Mouse (Mus musculus) CD4-positive, CD25-positive, alpha-beta regulatory T cell, adult 2 months (primary cell): ENCODE data around the gene Cryl1.

Experiments used
- DNase-seq: peaks from one replicate; pipeline ENCODE4 v3.0.0-alpha.2; 2012; ENCODE audit warnings: low read depth, low spot score

Gene Cryl1

DNA sequence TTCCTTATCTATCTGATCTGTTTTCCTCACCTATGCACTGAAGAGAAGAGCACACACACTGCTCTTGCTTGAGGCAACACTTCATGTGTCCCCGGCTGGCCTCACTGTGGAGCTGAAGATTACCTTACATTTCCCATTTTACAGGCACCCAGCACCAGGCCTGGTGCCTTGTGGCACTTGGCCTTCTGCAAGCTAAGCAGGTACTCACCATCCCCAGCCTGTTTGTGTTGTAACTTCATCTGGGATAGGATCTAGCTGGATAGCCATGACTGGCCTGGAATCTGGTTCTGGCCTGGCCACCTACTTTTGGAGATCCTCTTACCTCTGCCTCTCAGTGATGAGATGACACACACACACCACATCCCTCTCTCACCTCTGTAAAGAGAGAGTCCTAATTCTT lies 79.5 kb downstream of the Cryl1 start:
- DNase-seq: no peak

DNA sequence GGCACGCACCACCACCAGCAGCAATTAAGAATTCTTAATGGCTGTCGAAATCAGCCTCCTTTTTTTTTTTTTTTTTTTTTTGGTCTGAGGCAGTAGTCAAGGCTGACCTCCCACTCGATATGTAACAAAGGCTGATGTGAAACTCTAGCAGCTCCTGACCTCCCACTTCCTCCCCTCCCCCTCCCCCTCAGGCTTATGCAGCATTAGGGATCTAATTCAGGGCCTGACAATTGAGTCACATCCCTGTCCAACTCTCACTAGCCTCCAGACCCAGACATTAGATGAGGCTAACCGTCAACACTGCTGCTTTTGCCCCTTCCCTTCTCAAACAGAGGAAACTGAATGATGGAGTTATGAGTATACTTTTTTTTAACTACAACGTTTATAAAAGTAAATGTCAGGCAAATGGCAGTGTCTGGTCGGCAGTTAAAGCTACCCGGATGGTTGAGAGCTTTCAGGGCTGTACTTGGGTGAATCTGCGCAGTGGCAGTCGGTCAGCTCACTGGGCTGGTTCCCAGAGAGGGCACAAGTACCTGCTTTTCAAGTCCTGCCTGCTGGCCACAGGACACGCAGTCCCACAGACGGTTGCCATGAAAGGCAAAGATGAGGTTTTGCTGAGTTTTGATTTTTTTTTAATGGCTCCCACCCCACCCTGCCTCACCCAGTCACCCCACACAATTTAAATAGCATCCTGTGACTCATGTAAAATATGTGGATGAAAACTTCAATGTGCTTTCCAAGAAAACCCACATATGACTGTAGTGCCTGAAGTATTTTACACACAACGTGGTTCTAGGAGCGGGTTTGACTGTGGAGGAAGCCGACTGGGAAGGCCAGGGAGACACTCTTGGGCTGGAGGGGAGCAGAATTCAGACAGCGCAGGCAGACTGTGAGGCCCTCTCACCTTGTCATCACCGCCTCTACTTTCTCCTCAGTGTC lies 81.4 kb downstream of the Cryl1 start:
- no peak for DNase-seq

DNA sequence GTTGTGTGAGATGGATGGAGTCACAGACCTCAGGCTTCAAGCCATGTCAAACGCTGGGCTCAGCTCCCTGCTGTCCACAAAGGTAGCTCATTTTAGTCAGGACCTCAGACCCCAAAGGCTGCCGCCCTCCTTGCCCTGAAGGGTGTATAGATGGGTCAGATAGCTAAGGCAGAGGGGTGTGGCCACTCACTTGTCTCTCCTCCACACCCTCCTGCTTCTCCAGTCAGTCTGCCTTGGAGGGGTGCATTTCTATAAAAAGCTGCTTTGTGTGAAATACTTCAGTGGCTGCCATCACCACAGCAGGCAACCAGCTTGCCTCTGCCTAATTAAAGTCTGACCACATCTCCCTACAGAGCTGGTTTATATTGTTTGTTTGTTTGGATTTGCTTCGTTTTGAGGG lies 82.4 kb downstream of the Cryl1 start:
- DNase-seq: no peak

DNA sequence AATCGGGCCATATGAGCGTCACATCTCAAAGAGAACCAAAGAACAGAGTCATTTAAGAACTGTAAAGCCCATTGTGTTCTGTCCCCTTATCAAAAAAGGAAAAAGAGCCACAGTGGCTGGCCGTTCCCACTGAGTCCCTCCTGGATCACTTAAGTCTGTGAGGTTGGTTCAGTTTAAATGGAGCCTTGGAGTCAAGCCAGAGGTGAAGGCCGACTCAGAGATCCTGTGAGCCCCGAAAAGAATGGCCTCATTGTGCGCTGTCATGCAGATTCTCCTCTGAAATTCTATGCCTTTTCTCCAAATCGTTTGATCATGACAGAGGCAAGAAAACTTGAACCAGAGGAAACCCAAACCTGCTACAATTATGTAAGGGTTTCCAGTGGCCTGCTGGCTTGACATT lies 82.8 kb downstream of the Cryl1 start:
- DNase-seq: no peak

GRCm38 (mm10) chr14:57301600-57302230 lies 96.6 kb downstream of the Cryl1 start:
- DNase-seq: no peak

DNA sequence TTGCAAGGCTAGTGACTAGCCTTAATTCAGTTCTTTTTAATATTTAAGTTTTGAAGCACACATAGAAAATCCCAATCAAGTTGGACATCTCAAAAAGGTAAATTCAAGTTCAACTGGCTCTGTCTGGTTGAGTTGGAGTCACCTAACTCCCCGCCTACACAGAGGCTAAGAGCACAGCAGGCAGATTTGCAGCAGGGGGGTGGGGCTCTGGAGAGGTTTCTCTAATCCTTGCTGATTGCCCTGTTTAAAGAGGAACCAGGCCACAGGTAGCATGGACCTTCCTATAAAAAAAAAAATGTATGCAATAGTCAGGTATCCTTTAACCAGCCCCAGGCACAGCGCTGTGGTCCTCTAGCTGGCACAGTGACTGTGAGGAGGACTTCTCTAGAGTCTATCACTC lies 97.8 kb downstream of the Cryl1 start:
- DNase-seq: no peak

- no peak for DNase-seq
These were observed 100.7 kb downstream of the Cryl1 start for GRCm38 (mm10) chr14:57297672-57298071.

DNA sequence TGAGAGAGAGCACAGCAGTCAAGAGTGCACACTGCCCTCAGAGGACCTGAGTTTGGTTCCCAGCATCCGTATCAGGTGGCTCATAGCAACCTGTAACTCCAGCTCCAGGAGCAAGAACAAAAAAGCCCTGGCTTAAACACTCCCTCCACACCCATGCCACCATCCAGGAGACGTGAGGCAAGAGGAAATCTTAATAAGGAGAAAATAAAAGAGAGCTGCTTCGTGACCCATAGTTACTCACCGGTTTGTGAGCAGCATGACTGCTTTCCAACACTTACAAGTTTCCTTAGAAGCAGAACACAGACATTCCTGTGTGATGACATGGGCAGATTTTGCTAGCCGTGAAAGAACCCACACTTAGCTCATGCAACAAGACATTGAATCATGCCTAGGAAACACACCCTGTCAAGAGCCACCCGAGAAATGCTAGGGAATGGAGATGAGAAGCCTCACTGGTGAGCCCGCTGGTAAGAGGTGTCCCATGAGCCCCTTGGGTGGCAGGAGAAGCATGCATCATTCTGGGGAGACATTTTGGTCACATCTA lies 106.9 kb downstream of the Cryl1 start:
- no peak for DNase-seq

GRCm38 (mm10) chr14:57289105-57289504 lies 109.2 kb downstream of the Cryl1 start:
- no peak for DNase-seq

DNA sequence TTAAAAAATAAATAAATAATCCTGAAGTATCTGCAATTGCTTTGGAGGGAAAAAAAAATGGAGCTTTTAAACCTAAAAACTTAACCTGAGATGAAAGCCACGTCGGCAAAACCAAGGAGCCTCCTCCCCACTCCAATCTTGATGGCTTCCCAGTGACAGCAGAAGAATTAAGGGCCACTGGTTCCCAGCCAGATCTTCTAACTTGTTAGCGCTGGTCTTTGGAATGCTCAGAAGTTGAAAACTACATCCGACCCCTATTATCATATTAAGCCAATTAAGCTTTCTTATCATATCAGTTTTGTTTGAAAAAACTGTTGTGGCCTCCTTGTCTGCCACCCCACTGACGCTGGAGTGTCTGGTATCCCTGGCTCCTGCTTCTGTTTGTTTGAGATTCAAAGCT lies 114.5 kb downstream of the Cryl1 start:
- no peak for DNase-seq

- no peak for DNase-seq
These were observed 115.7 kb downstream of the Cryl1 start for GRCm38 (mm10) chr14:57282591-57282990.

DNA sequence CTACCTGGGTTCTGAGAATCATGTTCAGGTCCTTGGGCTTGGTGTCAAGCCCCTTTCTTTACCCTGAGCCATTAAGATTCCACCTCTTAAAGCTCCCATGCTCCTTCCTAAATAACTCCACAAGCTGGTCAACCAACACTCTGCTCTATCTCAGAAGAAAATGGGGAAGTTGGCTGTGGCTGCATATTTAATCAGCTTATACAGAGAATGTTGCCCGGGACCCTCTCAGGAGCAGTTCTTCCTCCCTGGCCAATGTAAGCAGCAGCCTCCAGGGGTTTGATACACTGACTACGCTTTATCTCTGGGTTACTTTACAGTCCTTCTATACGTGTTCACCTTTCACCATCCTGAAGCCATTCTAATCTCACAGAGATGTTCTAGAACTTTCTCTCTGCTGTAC lies 117.5 kb downstream of the Cryl1 start:
- DNase-seq: no peak

DNA sequence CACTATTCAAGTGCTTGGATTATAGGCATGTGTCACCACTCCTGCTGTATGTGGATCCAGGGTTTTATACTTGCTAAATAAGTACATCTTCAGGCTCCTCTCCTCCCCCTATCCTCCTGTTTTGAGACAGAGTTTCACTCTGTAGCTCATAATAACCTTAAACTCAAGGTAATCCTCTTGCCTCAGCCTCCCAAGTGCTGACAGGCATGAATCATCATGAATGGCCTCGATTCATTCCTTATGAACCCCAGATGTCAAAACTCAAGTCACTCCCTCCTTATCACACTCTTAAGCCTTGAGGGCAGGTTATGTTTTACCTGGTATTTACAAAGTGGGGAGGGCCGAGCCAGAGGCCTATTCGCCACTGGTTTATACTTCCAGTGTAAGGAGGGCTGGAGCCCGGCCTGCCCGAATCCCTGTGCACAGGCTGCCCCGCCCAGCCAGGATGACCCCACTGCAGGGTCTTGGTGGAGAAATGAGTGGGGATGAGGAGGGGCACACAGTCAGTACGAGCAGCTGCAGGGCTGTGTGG lies 121.8 kb downstream of the Cryl1 start:
- no peak for DNase-seq

DNA sequence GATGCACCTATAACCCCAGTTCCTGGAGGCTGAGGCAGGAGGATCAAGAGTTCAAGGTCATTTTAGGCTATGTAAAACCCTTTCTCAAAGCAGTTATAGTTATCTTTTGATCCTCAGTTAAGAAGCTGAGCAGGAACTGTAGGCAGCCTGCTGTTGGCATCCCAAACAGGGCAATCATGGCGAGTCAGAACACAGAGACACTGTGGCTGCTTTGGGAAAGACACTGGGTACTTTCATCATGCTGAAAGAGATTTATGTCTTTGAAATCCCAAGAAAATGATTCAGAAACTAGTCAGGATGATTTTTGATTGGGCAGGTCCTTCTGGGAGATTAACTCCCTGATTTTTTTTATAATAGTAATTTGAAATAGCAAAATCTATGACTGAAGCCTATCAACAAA lies 126.0 kb downstream of the Cryl1 start:
- DNase-seq: no peak

DNA sequence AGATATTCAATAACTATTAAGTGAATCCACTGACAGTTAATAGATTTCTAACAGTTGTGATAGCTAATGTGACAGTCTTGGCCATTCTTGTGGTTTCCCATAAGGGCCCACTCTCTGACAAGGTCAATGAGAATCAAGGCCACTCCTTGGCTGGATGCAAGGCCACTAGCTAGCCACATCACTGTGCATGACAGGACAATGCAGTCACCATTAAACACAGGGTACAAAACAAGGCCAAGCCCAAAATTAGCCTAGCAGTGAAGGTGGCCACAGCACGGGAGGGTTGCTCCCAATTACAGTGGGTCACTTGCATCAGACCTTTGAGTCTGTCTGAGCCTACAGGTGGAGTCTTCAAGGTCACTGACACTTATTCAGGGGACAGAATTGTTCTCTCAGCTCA lies 126.5 kb downstream of the Cryl1 start:
- DNase-seq: no peak

DNA sequence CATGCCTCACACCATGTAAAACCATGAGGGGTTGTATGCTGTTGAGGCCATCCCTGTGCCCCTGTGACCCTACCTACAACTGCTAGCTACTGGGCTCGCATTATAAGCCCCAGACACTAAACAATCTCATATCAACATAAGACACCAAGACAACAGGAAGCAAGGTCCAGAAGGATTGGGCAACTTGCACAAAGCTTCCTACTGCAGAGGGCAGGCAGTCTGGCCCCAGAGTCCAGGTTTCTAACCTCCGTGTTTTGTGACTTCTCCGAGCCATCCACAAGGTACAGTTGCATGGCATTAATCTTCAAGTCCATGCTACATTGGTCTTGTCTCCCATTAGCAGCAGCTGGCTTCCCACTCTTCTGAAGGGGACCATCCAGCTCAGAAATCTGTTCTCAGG lies 129.4 kb downstream of the Cryl1 start:
- DNase-seq: no peak

DNA sequence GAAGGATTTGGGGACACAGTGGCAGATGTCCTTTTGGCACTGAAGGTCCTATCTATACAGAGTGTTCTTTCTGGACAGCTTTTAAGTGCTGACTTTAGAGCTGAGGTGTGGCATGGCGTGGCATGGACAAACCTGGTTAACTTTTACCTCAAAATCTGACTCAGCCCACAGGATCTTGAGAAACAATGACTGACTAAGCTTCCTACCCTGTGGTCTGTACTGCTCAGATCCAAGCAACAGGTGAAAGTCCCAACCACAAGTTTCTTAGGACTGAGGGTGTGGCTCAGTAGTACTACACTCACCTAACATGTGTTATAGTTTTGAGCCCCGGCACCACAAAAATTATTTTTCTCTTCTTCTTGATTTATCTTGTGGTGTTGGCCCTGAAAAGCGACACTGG lies 130.0 kb downstream of the Cryl1 start:
- no peak for DNase-seq

DNA sequence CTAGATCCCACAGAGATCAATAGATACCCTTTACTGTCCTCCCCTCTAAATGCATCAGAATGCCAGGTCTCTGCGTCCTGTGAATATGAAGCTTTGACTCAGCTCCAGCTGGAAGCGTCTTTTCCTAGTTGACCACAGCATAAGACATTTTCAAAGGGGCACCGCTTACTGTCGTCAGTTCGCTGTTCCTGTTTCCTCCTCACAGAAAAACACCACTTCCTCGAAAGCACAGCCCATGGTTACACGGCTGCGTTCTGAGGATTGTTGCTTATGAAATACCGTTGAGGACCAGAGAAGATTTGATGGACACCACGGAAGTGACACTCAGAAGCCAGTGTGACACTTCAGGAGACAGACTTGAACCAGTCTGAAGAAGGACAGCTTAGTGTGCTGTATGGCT lies 134.4 kb downstream of the Cryl1 start:
- no peak for DNase-seq

- DNase-seq: no peak
These were observed 139.0 kb downstream of the Cryl1 start for GRCm38 (mm10) chr14:57259341-57259740.

DNA sequence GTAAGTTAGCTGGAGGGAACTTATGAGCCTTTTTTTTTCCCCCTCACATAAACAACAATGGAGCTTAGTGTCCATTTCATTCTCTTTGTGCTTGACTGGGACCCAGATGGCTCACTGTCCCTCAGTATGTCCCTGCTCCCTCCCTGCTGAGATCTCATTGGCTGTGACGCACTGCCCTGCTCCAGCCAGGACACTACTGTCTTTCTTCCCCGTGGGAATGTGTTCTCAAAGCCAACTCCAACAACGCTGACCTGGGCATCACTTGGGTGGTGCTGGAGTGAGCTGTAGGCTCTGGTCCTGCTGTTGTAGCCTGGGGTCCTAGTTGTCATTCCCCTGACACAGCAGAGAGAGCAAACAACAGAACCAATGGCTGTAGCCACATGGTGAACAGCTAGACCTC lies 149.7 kb downstream of the Cryl1 start:
- DNase-seq: no peak

DNA sequence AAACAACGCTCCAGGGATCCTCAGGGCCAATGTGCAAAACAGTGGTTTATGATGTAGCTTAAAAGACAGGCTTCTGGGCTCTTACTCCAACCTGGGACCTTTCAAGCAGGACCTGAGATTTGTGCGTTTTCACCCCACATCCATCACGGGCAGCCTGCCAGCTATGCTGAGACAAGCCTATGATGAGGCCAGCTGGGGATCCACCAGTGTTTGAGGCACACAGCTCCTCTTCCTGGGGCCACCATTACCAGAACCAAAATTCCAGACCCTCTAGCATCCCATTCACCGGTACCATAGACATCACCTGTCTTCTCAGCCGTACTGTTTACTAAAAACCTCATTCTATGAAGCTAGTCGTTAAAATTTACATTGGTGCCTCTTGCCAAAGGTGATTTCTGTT lies 151.8 kb downstream of the Cryl1 start:
- no peak for DNase-seq

- DNase-seq: no peak
These were observed 155.4 kb downstream of the Cryl1 start for GRCm38 (mm10) chr14:57242978-57243377.

DNA sequence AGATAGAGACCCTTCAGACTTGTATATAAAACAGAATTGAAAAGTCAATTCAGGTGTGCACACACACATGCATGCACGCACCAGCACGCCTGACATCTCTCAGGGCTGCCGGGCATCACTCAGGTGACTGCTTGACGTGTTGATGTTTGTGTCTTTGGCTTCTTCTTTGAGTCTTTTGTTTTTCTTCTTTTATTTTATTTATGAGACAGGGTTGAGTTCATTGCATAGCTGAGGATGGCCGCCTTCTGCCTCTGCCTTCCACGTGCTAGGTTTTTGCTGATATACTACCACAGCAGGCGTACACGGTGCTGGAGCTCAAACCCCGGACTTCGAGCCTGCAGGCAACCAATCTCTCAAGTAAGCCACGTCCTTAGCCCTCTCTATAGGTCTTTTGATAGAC lies 163.1 kb downstream of the Cryl1 start:
- no peak for DNase-seq
